Mouse (Mus musculus) ES-Bruce4 (cell line): ENCODE data around the gene Lrba.

Experiments
- CTCF ChIP-seq: IDR thresholded peaks from one replicate; pipeline ENCODE4 v1.8.1; 2011; ENCODE audit warnings: low read depth, low read length
- POLR2A ChIP-seq: IDR thresholded peaks from one replicate; pipeline ENCODE4 v1.8.1; 2011; ENCODE audit warnings: low read length; ENCODE audit not compliant: insufficient read depth

DNA sequence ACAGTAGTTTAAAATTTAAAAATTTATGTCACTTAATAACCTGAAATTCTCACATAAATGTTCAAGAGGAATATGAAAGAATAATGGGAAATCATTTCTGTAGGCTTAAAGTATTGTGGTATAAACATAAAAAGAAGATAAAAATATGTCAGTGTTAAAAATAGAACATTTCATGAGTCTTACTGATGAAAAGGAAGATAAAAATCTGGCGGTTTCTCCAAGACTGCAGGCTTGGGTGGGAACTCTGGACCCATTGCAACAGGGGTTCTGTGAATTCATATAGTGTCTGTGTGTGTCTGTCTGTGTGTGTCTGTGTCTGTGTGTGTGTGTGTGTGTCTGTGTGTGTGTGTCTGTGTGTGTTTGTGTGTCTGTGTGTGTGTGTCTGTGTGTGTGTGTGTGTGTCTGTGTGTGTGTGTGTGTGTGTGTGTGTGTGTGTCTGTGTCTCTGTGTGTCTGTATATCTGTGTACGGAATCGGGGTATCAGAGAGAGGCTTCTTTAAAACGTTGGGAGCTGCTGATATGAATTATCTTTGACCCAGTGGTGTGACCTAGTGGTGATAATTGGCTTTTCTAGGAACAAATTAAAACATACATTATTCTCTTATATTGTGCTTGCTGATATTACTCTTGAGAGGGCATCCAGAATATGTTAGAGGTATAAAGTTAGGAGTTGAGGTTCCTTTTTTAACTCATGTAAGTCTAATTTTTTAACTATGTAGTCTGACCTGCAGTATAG lies 402.7 kb downstream of the Lrba start:
- TF ChIP-seq POLR2A (no peak), CTCF (no peak)
